Mouse (Mus musculus) ES-E14 (cell line): ENCODE results near the gene Rgmb.

ENCODE experiments used
- CHD2 ChIP-seq: IDR thresholded peaks from 2 replicates; pipeline ENCODE4 v1.6.1; 2014; ENCODE audit warnings: mild to moderate bottlenecking, low read depth, low read length, inconsistent platforms
- HCFC1 ChIP-seq: IDR thresholded peaks from 2 replicates; pipeline ENCODE4 v1.6.1; 2012; ENCODE audit warnings: low read length, inconsistent platforms, borderline replicate concordance; ENCODE audit not compliant: insufficient read depth
- ZC3H11A ChIP-seq: IDR thresholded peaks from 2 replicates; pipeline ENCODE4 v1.6.1; 2012; ENCODE audit warnings: low read depth, mild to moderate bottlenecking, inconsistent platforms, low read length, borderline replicate concordance
- ZNF384 ChIP-seq: IDR thresholded peaks from 2 replicates; pipeline ENCODE4 v1.6.1; 2012; ENCODE audit warnings: low read depth, low read length, inconsistent platforms

DNA sequence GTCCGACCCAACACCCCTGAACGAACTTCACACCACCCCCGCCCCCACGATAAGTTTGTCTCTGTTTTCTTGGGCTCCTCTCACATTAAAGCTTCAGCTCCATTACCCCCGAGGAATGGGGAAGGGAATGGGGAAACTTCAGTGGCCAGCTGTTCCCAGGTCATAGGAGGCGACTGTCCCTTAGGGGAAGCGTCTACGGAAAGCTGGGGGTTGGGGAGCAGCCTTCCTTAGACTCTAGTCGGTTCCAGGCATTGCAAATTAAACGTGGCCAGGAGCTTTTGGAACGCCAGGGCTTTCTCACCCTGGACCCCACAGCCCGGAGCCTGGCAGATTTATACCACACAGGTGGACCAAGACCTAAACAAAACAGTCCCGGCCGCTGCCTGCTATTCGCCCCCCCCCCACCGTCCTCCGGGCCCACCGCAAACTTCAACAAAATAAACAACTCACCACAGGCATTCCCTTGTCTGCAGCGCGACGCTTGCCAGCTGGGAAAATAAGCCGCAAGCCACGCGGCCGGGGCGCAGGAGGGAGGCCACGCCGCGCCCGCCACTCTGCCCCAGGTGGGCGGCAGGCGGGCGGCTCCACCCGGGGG lies 571 bp downstream of the Rgmb start:
- TF ChIP-seq HCFC1 (no peak), CHD2 (no peak), ZNF384 (no peak), ZC3H11A (no peak)
